Mouse (Mus musculus) CH12.LX (cell line): ENCODE results near the gene Slc4a10. TPM values are rescaled to one million over a fixed set of nuclear protein-coding genes. Genes with fewer than 3 reads are reported as not detected.
"Not testable (repeated sequence)": the region's sequence is repeated elsewhere in the genome, so short reads cannot be mapped to it uniquely, and the experiment has no call there.

ENCODE experiments used
- DNase-seq: peaks from one replicate; pipeline ENCODE4 v3.0.0-alpha.2; 2013; ENCODE audit errors: extremely low read depth
- H3K27ac ChIP-seq: 2 replicates; pipeline ENCODE4 v1.5.1; 2012; ENCODE audit warnings: low read depth, mild to moderate bottlenecking, control low read depth, moderate library complexity; ENCODE audit not compliant: insufficient read depth
- H3K27me3 ChIP-seq: replicated peaks from 2 replicates; pipeline ENCODE3; 2012; ENCODE audit warnings: inconsistent platforms
- H3K36me3 ChIP-seq, 2 experiments: replicated peaks in 1 of 2; 2 replicates each; pipeline versions ENCODE3 to v1.6.1; 2012; ENCODE audit warnings: inconsistent platforms in 1 of 2, low read length in 1 of 2, mild to moderate bottlenecking in 1 of 2, mixed read lengths in 1 of 2, moderate library complexity in 1 of 2; ENCODE audit not compliant: control insufficient read depth in 1 of 2, insufficient read depth in 1 of 2
- H3K4me1 ChIP-seq, 2 experiments: 2 replicates each; pipeline ENCODE4 v1.6.1; 2012; ENCODE audit warnings: inconsistent platforms in 1 of 2, moderate library complexity in 1 of 2; ENCODE audit not compliant: insufficient read depth in 2 of 2, control insufficient read depth in 1 of 2
- H3K4me2 ChIP-seq: 2 replicates; pipeline ENCODE4 v1.6.1; 2012; ENCODE audit warnings: low read depth, mild to moderate bottlenecking, control low read depth; ENCODE audit not compliant: poor library complexity, insufficient read depth, severe bottlenecking
- H3K4me3 ChIP-seq, 3 experiments: fragments of 150-350 bp in 1 of 3; sonication (generic) in 1 of 3; replicated peaks in 1 of 3; 2 replicates each; pipeline versions ENCODE3 to v1.5.1; 2011 to 2012; ENCODE audit warnings: low read depth in 2 of 3, low read length in 2 of 3, mild to moderate bottlenecking in 2 of 3, moderate library complexity in 2 of 3, control low read depth in 1 of 3, improper control_type of control experiment in 1 of 3, inconsistent platforms in 1 of 3, mixed read lengths in 1 of 3; ENCODE audit not compliant: poor library complexity in 1 of 3
- H3K79me2 ChIP-seq: replicated peaks from 2 replicates; pipeline ENCODE4 v1.6.1; 2012; ENCODE audit warnings: mild to moderate bottlenecking, moderate library complexity; ENCODE audit not compliant: control insufficient read depth, poor library complexity, insufficient read depth, severe bottlenecking; ENCODE audit errors: extremely low read depth
- H3K9ac ChIP-seq: 2 replicates; pipeline ENCODE4 v1.6.1; 2012; ENCODE audit warnings: low read depth, mild to moderate bottlenecking, control low read depth, moderate library complexity; ENCODE audit not compliant: insufficient read depth
- H3K9me3 ChIP-seq: replicated peaks from 2 replicates; pipeline ENCODE3; 2012; ENCODE audit warnings: low read length, inconsistent platforms, mixed read lengths
- CTCF ChIP-seq, 2 experiments: IDR thresholded peaks in 1 of 2; conservative IDR thresholded peaks in 1 of 2; 2 replicates each; pipeline ENCODE4 v1.5.1; 2011 to 2012; ENCODE audit warnings: low read depth in 2 of 2, low read length in 2 of 2, improper control_type of control experiment in 1 of 2, inconsistent platforms in 1 of 2, mild to moderate bottlenecking in 1 of 2, moderate library complexity in 1 of 2
- ETS1 ChIP-seq: conservative IDR thresholded peaks from 2 replicates; pipeline ENCODE4 v1.6.1; 2012; ENCODE audit warnings: low read depth, mild to moderate bottlenecking, inconsistent platforms, low read length, improper control_type of control experiment, moderate library complexity
- GABPA ChIP-seq: IDR thresholded peaks from 2 replicates; pipeline ENCODE4 v1.6.1; 2012; ENCODE audit warnings: low read depth, low read length, improper control_type of control experiment, inconsistent platforms; ENCODE audit not compliant: insufficient replicate concordance
- IRF4 ChIP-seq: IDR thresholded peaks from 2 replicates; pipeline ENCODE4 v1.6.1; 2014; ENCODE audit warnings: low read depth, mild to moderate bottlenecking, inconsistent platforms, low read length, improper control_type of control experiment
- JUND ChIP-seq: conservative IDR thresholded peaks from 2 replicates; pipeline ENCODE4 v1.6.1; 2011; ENCODE audit warnings: low read depth, low read length, improper control_type of control experiment
- KAT2A ChIP-seq: IDR thresholded peaks from 2 replicates; pipeline ENCODE4 v1.6.1; 2012; ENCODE audit warnings: low read length, improper control_type of control experiment, inconsistent platforms; ENCODE audit not compliant: insufficient replicate concordance
- MAX ChIP-seq: IDR thresholded peaks from 2 replicates; pipeline ENCODE4 v1.6.1; 2011; ENCODE audit warnings: low read length, improper control_type of control experiment
- MAZ ChIP-seq: IDR thresholded peaks from 2 replicates; pipeline ENCODE4 v1.6.1; 2012; ENCODE audit warnings: low read depth, mild to moderate bottlenecking, inconsistent platforms, low read length, improper control_type of control experiment, moderate library complexity
- MEF2A ChIP-seq: IDR thresholded peaks from 2 replicates; pipeline ENCODE4 v1.6.1; 2014; ENCODE audit warnings: low read depth, mild to moderate bottlenecking, inconsistent platforms, low read length, improper control_type of control experiment, borderline replicate concordance
- POLR2A ChIP-seq: IDR thresholded peaks from 2 replicates; pipeline ENCODE4 v1.6.1; 2011; ENCODE audit warnings: low read depth, mild to moderate bottlenecking, improper control_type of control experiment, low read length
- POLR2AphosphoS2 ChIP-seq: IDR thresholded peaks from 2 replicates; pipeline ENCODE4 v1.6.1; 2011; ENCODE audit warnings: low read depth, low read length, improper control_type of control experiment
- RAD21 ChIP-seq: IDR thresholded peaks from 2 replicates; pipeline ENCODE4 v1.6.1; 2011; ENCODE audit warnings: low read depth, mild to moderate bottlenecking, low read length, improper control_type of control experiment, moderate library complexity
- SMC3 ChIP-seq: IDR thresholded peaks from 2 replicates; pipeline ENCODE4 v1.6.1; 2011; ENCODE audit warnings: low read depth, low read length, improper control_type of control experiment
- USF1 ChIP-seq: IDR thresholded peaks from 2 replicates; pipeline ENCODE4 v1.6.1; 2014; ENCODE audit warnings: low read depth, mild to moderate bottlenecking, inconsistent platforms, low read length, improper control_type of control experiment
- USF2 ChIP-seq: conservative IDR thresholded peaks from 2 replicates; pipeline ENCODE4 v1.6.1; 2011; ENCODE audit warnings: low read depth, low read length, improper control_type of control experiment
- ZC3H11A ChIP-seq: IDR thresholded peaks from 2 replicates; pipeline ENCODE4 v1.6.1; 2012; ENCODE audit warnings: low read depth, mild to moderate bottlenecking, inconsistent platforms, low read length, improper control_type of control experiment
- ZMIZ1 ChIP-seq: IDR thresholded peaks from 2 replicates; pipeline ENCODE4 v1.6.1; 2012; ENCODE audit warnings: low read depth, mild to moderate bottlenecking, inconsistent platforms, low read length, improper control_type of control experiment
- ZNF384 ChIP-seq: IDR thresholded peaks from 2 replicates; pipeline ENCODE4 v1.6.1; 2012; ENCODE audit warnings: low read depth, low read length, improper control_type of control experiment, inconsistent platforms
- dilution Hi-C: fragments of 300-500 bp; cut with MboI; formaldehyde crosslinking; loops from 2 replicates; pipeline ENCODE4 v1.14.3; 2020; ENCODE audit warnings: low sequenced_read_pairs; ENCODE audit not compliant: extremely low pct_unique_long_range_greater_than_20kb, extremely low pct_ligation_motif_present
- in situ Hi-C: fragments of 300-500 bp; cut with MboI; formaldehyde crosslinking; loops from 3 replicates; pipeline ENCODE4 v1.14.3; 2019; ENCODE audit warnings: low sequenced_read_pairs, low pct_ligation_motif_present, low pct_unique_long_range_greater_than_20kb, mixed read lengths
- polyA plus RNA-seq: library from polyadenylated mRNA; unstranded; fragments of >175 nt; gene quantifications from 2 replicates; pipeline ENCODE4 v1.2.1, GENCODE M21; 2012; ENCODE audit warnings: low read depth; ENCODE audit not compliant: insufficient read length
- total RNA-seq, 2 experiments: library from RNA; depleted of rRNA; stranded (reverse); fragments of 300-350 nt in 1 of 2; fragments of >200 nt in 1 of 2; gene quantifications; 2 replicates each; pipeline ENCODE4 v1.2.3; 2012 to 2014

Slc4a10 gene
- total RNA-seq (2012; rRNA removed) (not detected in 2 replicates), total RNA-seq (2014; rRNA removed) (not detected in 2 replicates), polyA plus RNA-seq (not detected in 2 replicates)

GRCm38 (mm10) chr2:62046421-62046845, at the start of gene Slc4a10:
Slc4a10 (plus strand) TSS chr2:62046462.
- dilution Hi-C loops (no loop called here), in situ Hi-C loops (no loop called here)
- no peak for DNase-seq

GRCm38 (mm10) chr2:62001251-62001650, 45.0 kb upstream of the Slc4a10 start:
- H3K79me2 ChIP-seq, H3K27me3 ChIP-seq, H3K4me1 ChIP-seq, H3K4me2 ChIP-seq, DNase-seq, H3K27ac ChIP-seq, H3K36me3 ChIP-seq, H3K9me3 ChIP-seq, in situ Hi-C loops, H3K9ac ChIP-seq, H3K4me3 ChIP-seq, dilution Hi-C loops: not testable (repeated sequence)

More at GRCm38 (mm10) chr2:62046421-62046845, at the start of gene Slc4a10:
- Histone ChIP-seq H3K4me2 (no peak within 1 kb of the TSS), H3K27ac (no peak within 1 kb of the TSS), H3K79me2 (no peaks in the 10 kb centered on the region)
- TF ChIP-seq POLR2A (no peak), MAX (no peak), ETS1 (no peak), RAD21 (no peak), CTCF (conservative IDR thresholded peaks at IDR 0.05 in 1 of 2, IDR thresholded peaks at IDR 0.05 in 1 of 2; ENCODE audit: low read depth in 2 of 2, low read length in 2 of 2) (no peak), USF1 (no peak), JUND (no peak), SMC3 (no peak), IRF4 (no peak), MEF2A (no peak), GABPA (no peak), MAZ (no peak), ZMIZ1 (no peak), ZC3H11A (no peak), ZNF384 (no peak), USF2 (no peak), POLR2AphosphoS2 (no peak), KAT2A (no peak)
- TF ChIP-seq, all 38 proteins: peak for 0
- no peaks in the 10 kb centered on the region for H3K27me3 ChIP-seq
- H3K9me3 ChIP-seq, result no peaks in the 10 kb centered on the region
- peaks cover 0 to 12% of the 10 kb centered on the region in 2 experiments; a peak in 2 of 4 replicates for H3K4me1 ChIP-seq
- H3K4me3 ChIP-seq, result no peak within 1 kb of the TSS
- H3K36me3 ChIP-seq, result no peaks in the 10 kb centered on the region
- H3K9ac ChIP-seq, result no peak within 1 kb of the TSS
